Mouse (Mus musculus) intestine, postnatal 0 days (tissue): ENCODE results near the gene Prom2. TPM values are rescaled to one million over a fixed set of nuclear protein-coding genes. Genes with fewer than 3 reads are reported as not detected.

ENCODE experiments used
- ATAC-seq: fragments of 200-750 bp; cut with Nextera tagmentation; 2 replicates; pipeline ENCODE4 v1.8.0; 2017; ENCODE audit warnings: mild to moderate bottlenecking, moderate TSS enrichment, moderate library complexity
- H3K27ac ChIP-seq: fragments of 300-500 bp; sonication (generic); 2 replicates; pipeline ENCODE4 v1.5.1; 2014; ENCODE audit warnings: mild to moderate bottlenecking, low read depth, low read length, moderate library complexity
- H3K27me3 ChIP-seq: fragments of 300-500 bp; sonication (generic); replicated peaks from 2 replicates; pipeline ENCODE4 v1.6.1; 2014; ENCODE audit warnings: low read length, mixed read lengths; ENCODE audit not compliant: control insufficient read depth, insufficient read depth
- H3K36me3 ChIP-seq: fragments of 300-500 bp; sonication (generic); 2 replicates; pipeline ENCODE4 v1.6.1; 2014; ENCODE audit warnings: mild to moderate bottlenecking, moderate library complexity; ENCODE audit not compliant: control insufficient read depth, insufficient read depth
- H3K4me1 ChIP-seq: fragments of 300-500 bp; sonication (generic); replicated peaks from 2 replicates; pipeline ENCODE4 v1.6.1; 2014; ENCODE audit warnings: antibody characterized with exemption, low read length, mixed read lengths; ENCODE audit not compliant: control insufficient read depth, insufficient read depth
- H3K4me2 ChIP-seq: fragments of 300-500 bp; sonication (generic); replicated peaks from 2 replicates; pipeline ENCODE4 v1.6.1; 2014; ENCODE audit warnings: low read depth, mild to moderate bottlenecking, moderate library complexity
- H3K4me3 ChIP-seq: fragments of 300-500 bp; sonication (generic); 2 replicates; pipeline ENCODE4 v1.5.1; 2014; ENCODE audit warnings: low read depth, low read length
- H3K9ac ChIP-seq: fragments of 300-500 bp; sonication (generic); 2 replicates; pipeline ENCODE4 v1.6.1; 2014; ENCODE audit warnings: mild to moderate bottlenecking, low read depth, low read length
- H3K9me3 ChIP-seq: fragments of 300-500 bp; sonication (generic); 2 replicates; pipeline ENCODE4 v1.6.1; 2016; ENCODE audit warnings: mixed run types; ENCODE audit not compliant: control insufficient read depth
- CTCF ChIP-seq: sonication (generic); IDR thresholded peaks from 2 replicates; pipeline ENCODE4 v1.5.1; 2016; ENCODE audit warnings: low read depth, mild to moderate bottlenecking, control low read depth, antibody characterized with exemption, moderate library complexity
- WGBS: fragments of 180-500 bp; shearing (Covaris S2); extraction: QIAGEN DNeasy Blood & Tissue Kit; methylation state at CpG from one replicate; pipeline ENCODE4 v1.1.7; 2014; 5-methylcytosine and 5-hydroxymethylcytosine counted together
- polyA plus RNA-seq: library from polyadenylated mRNA; unstranded; fragments of >200 nt; fragmentation: Nextera tagmentation; extraction: Ambion mirVana; gene quantifications from 2 replicates; pipeline ENCODE4 v1.2.1, GENCODE M21; 2015

Gene Prom2
- polyA plus RNA-seq, 1 experiment from 2014 or later: 0.04 TPM

- peak overlapping the region; percentile 77 for H3K4me2 ChIP-seq
- H3K36me3 ChIP-seq: no peaks in the 10 kb centered on the region
- peaks cover 56% of the 10 kb centered on the region for H3K27me3 ChIP-seq
- no peaks in the 10 kb centered on the region for H3K9me3 ChIP-seq
- 1% methylated on average over 58 of the region's 59 CpGs for WGBS
- peak; percentile 38; the same call in 1 of the 2 replicates for TF ChIP-seq CTCF
- no peak overlapping the region for H3K27ac ChIP-seq
- peak overlapping the region; percentile 49 for H3K4me3 ChIP-seq
- ATAC-seq: no peak
- H3K4me1 ChIP-seq: no peaks in the 10 kb centered on the region
- H3K9ac ChIP-seq: no peak overlapping the region
Observed at GRCm38 (mm10) chr2:127481841-127482532, 59.3 kb downstream of the Prom2 start.

- no peaks in the 10 kb centered on the region for H3K4me1 ChIP-seq
- H3K9ac ChIP-seq: no peak overlapping the region
- H3K9me3 ChIP-seq: no peaks in the 10 kb centered on the region
- H3K27ac ChIP-seq: no peak overlapping the region
- no peak for ATAC-seq
- no peak overlapping the region for H3K4me2 ChIP-seq
- H3K27me3 ChIP-seq: peaks cover 55% of the 10 kb centered on the region
- WGBS: 69% methylated on average over 10 of the region's 10 CpGs
- no peaks in the 10 kb centered on the region for H3K36me3 ChIP-seq
- TF ChIP-seq CTCF: no peak
- H3K4me3 ChIP-seq: no peak overlapping the region
Observed at GRCm38 (mm10) chr2:127479763-127480162, 61.5 kb downstream of the Prom2 start.

- TF ChIP-seq CTCF: no peak
- ATAC-seq: no peak
- H3K4me2 ChIP-seq: no peak overlapping the region
Observed at GRCm38 (mm10) chr2:127479210-127479609, 62.1 kb downstream of the Prom2 start.

More at GRCm38 (mm10) chr2:127479210-127479609, 62.1 kb downstream of the Prom2 start:
- H3K4me1 ChIP-seq: no peaks in the 10 kb centered on the region
- peaks cover 49% of the 10 kb centered on the region for H3K27me3 ChIP-seq
- no peak overlapping the region for H3K27ac ChIP-seq
- WGBS: 63% methylated on average over 4 of the region's 4 CpGs
- no peak overlapping the region for H3K9ac ChIP-seq
- H3K9me3 ChIP-seq: no peaks in the 10 kb centered on the region
- H3K4me3 ChIP-seq: no peak overlapping the region
- H3K36me3 ChIP-seq: no peaks in the 10 kb centered on the region

Other genes starting within 250 kb of the Prom2 start
- 3.7 and 4.4 TPM in 2 replicates for gene Dusp2, start 205.3 kb downstream of the Prom2 start, polyA plus RNA-seq
- not detected in 2 replicates for gene Astl, start 202.8 kb downstream of the Prom2 start, polyA plus RNA-seq
- 1.3 and 1.4 TPM in 2 replicates for gene Adra2b, start 178.3 kb downstream of the Prom2 start, polyA plus RNA-seq
- 0.07 and 0.18 TPM in 2 replicates for gene Gpat2, start 116.3 kb downstream of the Prom2 start, polyA plus RNA-seq
- 23.5 and 24.2 TPM in 2 replicates for gene Fahd2a, start 96.9 kb downstream of the Prom2 start, polyA plus RNA-seq
- 1.8 TPM in 2 replicates for gene Kcnip3, start 19.4 kb downstream of the Prom2 start, polyA plus RNA-seq
- 0.99 and 1.1 TPM in 2 replicates for gene Zfp661, start 45.6 kb upstream of the Prom2 start, polyA plus RNA-seq
- 65.9 and 71.0 TPM in 2 replicates for gene Mrps5, start 45.8 kb upstream of the Prom2 start, polyA plus RNA-seq
- gene Mal, start 115.2 kb upstream of the Prom2 start, polyA plus RNA-seq: 1.9 and 3.8 TPM in 2 replicates
- 122 and 141 TPM in 2 replicates for gene Mall, start 188.5 kb upstream of the Prom2 start, polyA plus RNA-seq
- gene Nphp1, start 247.4 kb upstream of the Prom2 start, polyA plus RNA-seq: 13.0 and 13.3 TPM in 2 replicates